Mouse (Mus musculus): Measurements from ENCODE around the gene Serpine2. TPM values are rescaled to one million over a fixed set of nuclear protein-coding genes. Genes with fewer than 3 reads are reported as not detected.

Gene Serpine2
- total RNA-seq (2012; rRNA removed) (not detected in 2 replicates), polyA plus RNA-seq (2012; ENCODE audit: insufficient read depth in 1 of 2, insufficient read length in 2 of 2, low read depth in 1 of 2, low replicate concordance in 2 of 2, missing spikeins in 1 of 2) (not detected)

GRCm38 (mm10) chr1:79861130-79861942, at the start of gene Serpine2:
Serpine2 (minus strand) TSS chr1:79861180.
- TF ChIP-seq RAD21 (IDR thresholded peaks at IDR 0.05; ENCODE audit: low read depth, low read length) (no peak), ELF1 (IDR thresholded peaks at IDR 0.05; ENCODE audit: low read depth, low read length) (no peak), HCFC1 (IDR thresholded peaks at IDR 0.05; ENCODE audit: low read depth, low read length) (no peak), E2F4 (IDR thresholded peaks at IDR 0.05; ENCODE audit: borderline replicate concordance, low read depth, low read length) (no peak), EP300 (IDR thresholded peaks at IDR 0.05; ENCODE audit: low read depth in 1 of 2, low read length in 2 of 2) (no peak), MYB (IDR thresholded peaks at IDR 0.05; ENCODE audit: low read depth, low read length) (no peak)
- H3K27me3 ChIP-seq (ENCODE audit: control insufficient read depth in 1 of 2, insufficient read depth in 2 of 2, low read length in 2 of 2) = no peaks in the 10 kb centered on the region
- no peaks in the 10 kb centered on the region for H3K79me2 ChIP-seq (ENCODE audit: control insufficient read depth, insufficient read depth, low read length, poor library complexity)
- H3K4me1 ChIP-seq (ENCODE audit: control insufficient read depth in 1 of 2, insufficient read depth in 2 of 2, low read length in 2 of 2) = no peaks in the 10 kb centered on the region
- H3K9me3 ChIP-seq (replicated peaks; ENCODE audit: insufficient read depth, low read length) = no peaks in the 10 kb centered on the region
- H3K27ac ChIP-seq (ENCODE audit: control insufficient read depth, low read depth, low read length) = no peak within 1 kb of the TSS
- H3K4me3 ChIP-seq (ENCODE audit: control insufficient read depth in 1 of 2, insufficient read depth in 1 of 2, low read depth in 2 of 2, low read length in 2 of 2) = no peak within 1 kb of the TSS
- no peak within 1 kb of the TSS for H3K9ac ChIP-seq (ENCODE audit: control insufficient read depth, low read depth, low read length, poor library complexity, severe bottlenecking)
- no peaks in the 10 kb centered on the region for H3K36me3 ChIP-seq (ENCODE audit: control insufficient read depth in 1 of 2, insufficient read depth in 2 of 2, low read length in 2 of 2)
- DNase-seq (ENCODE audit: low read depth, low spot score) = no peak

- no peak overlapping the region for H3K4me3 ChIP-seq (ENCODE audit: control insufficient read depth in 1 of 2, insufficient read depth in 1 of 2, low read depth in 2 of 2, low read length in 2 of 2)
- H3K4me1 ChIP-seq (ENCODE audit: control insufficient read depth in 1 of 2, insufficient read depth in 2 of 2, low read length in 2 of 2) = no peaks in the 10 kb centered on the region
- H3K9ac ChIP-seq (ENCODE audit: control insufficient read depth, low read depth, low read length, poor library complexity, severe bottlenecking) = no peak overlapping the region
- H3K36me3 ChIP-seq (ENCODE audit: control insufficient read depth in 1 of 2, insufficient read depth in 2 of 2, low read length in 2 of 2) = no peaks in the 10 kb centered on the region
- H3K27me3 ChIP-seq (ENCODE audit: control insufficient read depth in 1 of 2, insufficient read depth in 2 of 2, low read length in 2 of 2) = no peaks in the 10 kb centered on the region
- H3K27ac ChIP-seq (ENCODE audit: control insufficient read depth, low read depth, low read length) = no peak overlapping the region
- no peaks in the 10 kb centered on the region for H3K9me3 ChIP-seq (replicated peaks; ENCODE audit: insufficient read depth, low read length)
- no peak for DNase-seq (ENCODE audit: low read depth, low spot score)
- H3K79me2 ChIP-seq (ENCODE audit: control insufficient read depth, insufficient read depth, low read length, poor library complexity) = no peaks in the 10 kb centered on the region
- TF ChIP-seq SMC3 (IDR thresholded peaks at IDR 0.05; ENCODE audit: low read depth, low read length) = no peak
- no peak for TF ChIP-seq USF1 (IDR thresholded peaks at IDR 0.05; ENCODE audit: low read depth, low read length)
- TF ChIP-seq CTCF (IDR thresholded peaks at IDR 0.05 in 2 of 3, conservative IDR thresholded peaks at IDR 0.05 in 1 of 3; ENCODE audit: control insufficient read depth in 1 of 3, insufficient read depth in 1 of 3, low read depth in 2 of 3, low read length in 3 of 3, poor library complexity in 1 of 3, severe bottlenecking in 1 of 3) = no peak
- TF ChIP-seq UBTF (IDR thresholded peaks at IDR 0.05; ENCODE audit: borderline replicate concordance, insufficient read depth, low read depth, low read length) = no peak
- no peak for TF ChIP-seq HCFC1 (IDR thresholded peaks at IDR 0.05; ENCODE audit: low read depth, low read length)
- TF ChIP-seq MYC (IDR thresholded peaks at IDR 0.05; ENCODE audit: low read depth, low read length) = no peak
- no peak for TF ChIP-seq MYB (IDR thresholded peaks at IDR 0.05; ENCODE audit: low read depth, low read length)
- no peak for TF ChIP-seq ETS1 (IDR thresholded peaks at IDR 0.05; ENCODE audit: low read depth, low read length)
- TF ChIP-seq CHD2 (IDR thresholded peaks at IDR 0.05; ENCODE audit: low read length) = no peak
- no peak for TF ChIP-seq POLR2AphosphoS5 (IDR thresholded peaks at IDR 0.05; ENCODE audit: borderline replicate concordance, low read depth, low read length)
- no peak for TF ChIP-seq USF2 (IDR thresholded peaks at IDR 0.05; ENCODE audit: borderline replicate concordance in 1 of 2, insufficient read depth in 1 of 2, low read depth in 1 of 2, low read length in 2 of 2)
- TF ChIP-seq ZMIZ1 (IDR thresholded peaks at IDR 0.05; ENCODE audit: low read depth, low read length) = no peak
Measured at GRCm38 (mm10) chr1:79907811-79908210, 46.8 kb upstream of the Serpine2 start.

Data from MEL (cell line).